Mouse (Mus musculus): ENCODE measurements around the gene Dtx1.

Dtx1 gene

GRCm38 (mm10) chr5:120711827-120712226 is at the start of gene Dtx1:
Dtx1 (minus strand) TSS chr5:120711927.
- no peak for DNase-seq

GRCm38 (mm10) chr5:120754215-120754614 is 42.5 kb upstream of the Dtx1 start:
- DNase-seq: no peak

- no peak for DNase-seq
Observed at GRCm38 (mm10) chr5:120752786-120753185, 41.1 kb upstream of the Dtx1 start.

- no peak for DNase-seq
Observed at GRCm38 (mm10) chr5:120751206-120751605, 39.5 kb upstream of the Dtx1 start.

- no peak for DNase-seq
Observed at GRCm38 (mm10) chr5:120749688-120750087, 38.0 kb upstream of the Dtx1 start, which contains the start of gene Oas2. Oas2 (minus strand) TSS chr5:120749853.

- peak; percentile 17 for DNase-seq
Observed at GRCm38 (mm10) chr5:120746451-120746850, 34.7 kb upstream of the Dtx1 start.

GRCm38 (mm10) chr5:120742125-120742524 is 30.4 kb upstream of the Dtx1 start:
- DNase-seq: peak; percentile 29

GRCm38 (mm10) chr5:120734380-120734990 is 22.8 kb upstream of the Dtx1 start:
- no peak for DNase-seq

- DNase-seq: no peak
Observed at GRCm38 (mm10) chr5:120733696-120734095, 22.0 kb upstream of the Dtx1 start.

- DNase-seq: no peak
Observed at GRCm38 (mm10) chr5:120732740-120733139, 21.0 kb upstream of the Dtx1 start.

GRCm38 (mm10) chr5:120729319-120729718 is 17.6 kb upstream of the Dtx1 start:
- DNase-seq: no peak

- DNase-seq: no peak
Observed at GRCm38 (mm10) chr5:120725811-120726455, 14.2 kb upstream of the Dtx1 start.

GRCm38 (mm10) chr5:120721005-120721404 is 9.3 kb upstream of the Dtx1 start:
- DNase-seq: no peak

GRCm38 (mm10) chr5:120718600-120719378 is 7.1 kb upstream of the Dtx1 start:
- DNase-seq: no peak

- DNase-seq: no peak
Observed at GRCm38 (mm10) chr5:120717136-120717535, 5.4 kb upstream of the Dtx1 start.

GRCm38 (mm10) chr5:120714314-120714713 is 2.6 kb upstream of the Dtx1 start:
- DNase-seq: peak; percentile 67

- DNase-seq: no peak
Observed at GRCm38 (mm10) chr5:120712721-120713120, 994 bp upstream of the Dtx1 start.

- DNase-seq: no peak
Observed at GRCm38 (mm10) chr5:120711416-120711815, 311 bp downstream of the Dtx1 start.

GRCm38 (mm10) chr5:120710826-120711248 is 890 bp downstream of the Dtx1 start:
- no peak for DNase-seq

GRCm38 (mm10) chr5:120710161-120710825 is 1.4 kb downstream of the Dtx1 start:
- no peak for DNase-seq

- no peak for DNase-seq
Observed at GRCm38 (mm10) chr5:120706976-120707375, 4.8 kb downstream of the Dtx1 start.

- no peak for DNase-seq
Observed at GRCm38 (mm10) chr5:120706541-120706940, 5.2 kb downstream of the Dtx1 start.

- no peak for DNase-seq
Observed at GRCm38 (mm10) chr5:120704421-120704820, 7.3 kb downstream of the Dtx1 start.

Data from kidney, adult 18-20 months (tissue).